Mouse (Mus musculus): ENCODE measurements at regions not wholly inside any gene's neighbourhood (a gene's known extent, or its start where the extent isn't known, plus 50 kb on each side); places are given as distances from the start of the nearest gene placed in this dataset.
"Not testable (repeated sequence)": the region's sequence is repeated elsewhere in the genome, so short reads cannot be mapped to it uniquely, and the experiment has no call there.

GRCm38 (mm10) chr7:116596914-116597313 lies 92.7 kb downstream of the Nucb2 start:
- no peak for DNase-seq (ENCODE audit: low spot score)

- no peak for DNase-seq (ENCODE audit: low spot score)
Observed at GRCm38 (mm10) chr7:116600340-116600739, 96.2 kb downstream of the Nucb2 start.

GRCm38 (mm10) chr7:116603167-116603839 lies 99.1 kb downstream of the Nucb2 start:
- no peak for DNase-seq (ENCODE audit: low spot score)

- DNase-seq (ENCODE audit: low spot score): no peak
Observed at GRCm38 (mm10) chr7:116603840-116604194, 99.6 kb downstream of the Nucb2 start.

- no peak for DNase-seq (ENCODE audit: low spot score)
Observed at GRCm38 (mm10) chr7:116606255-116606654, 102.1 kb downstream of the Nucb2 start.

- DNase-seq (ENCODE audit: low spot score): no peak
Observed at GRCm38 (mm10) chr7:116606751-116607483, 102.7 kb downstream of the Nucb2 start.

GRCm38 (mm10) chr7:116607628-116608225 lies 103.6 kb downstream of the Nucb2 start:
- no peak for DNase-seq (ENCODE audit: low spot score)

GRCm38 (mm10) chr7:116608350-116609085 lies 104.3 kb downstream of the Nucb2 start:
- DNase-seq (ENCODE audit: low spot score): peak; percentile 81

GRCm38 (mm10) chr7:116609406-116609805 lies 105.2 kb downstream of the Nucb2 start:
- no peak for DNase-seq (ENCODE audit: low spot score)

GRCm38 (mm10) chr7:116609906-116610305 lies 105.7 kb downstream of the Nucb2 start:
- DNase-seq (ENCODE audit: low spot score): no peak

- no peak for DNase-seq (ENCODE audit: low spot score)
Observed at GRCm38 (mm10) chr7:116615984-116616383, 111.8 kb downstream of the Nucb2 start.

GRCm38 (mm10) chr7:116619636-116620035 lies 115.5 kb downstream of the Nucb2 start:
- DNase-seq (ENCODE audit: low spot score): no peak

GRCm38 (mm10) chr7:116620381-116620780 lies 116.2 kb downstream of the Nucb2 start:
- DNase-seq (ENCODE audit: low spot score): peak; percentile 64

GRCm38 (mm10) chr7:116633210-116633609 lies 129.0 kb downstream of the Nucb2 start:
- no peak for DNase-seq (ENCODE audit: low spot score)

- DNase-seq (ENCODE audit: low spot score): peak; percentile 50
Observed at GRCm38 (mm10) chr7:116644902-116645650, 140.9 kb downstream of the Nucb2 start.

GRCm38 (mm10) chr7:116654466-116654865 lies 150.3 kb downstream of the Nucb2 start:
- no peak for DNase-seq (ENCODE audit: low spot score)

- not testable (repeated sequence) for DNase-seq (ENCODE audit: low spot score)
Observed at GRCm38 (mm10) chr7:116657040-116657439, 152.9 kb downstream of the Nucb2 start.

GRCm38 (mm10) chr7:116665581-116665980 lies 161.4 kb downstream of the Nucb2 start:
- no peak for DNase-seq (ENCODE audit: low spot score)

GRCm38 (mm10) chr7:116674199-116675019 lies 170.2 kb downstream of the Nucb2 start:
- DNase-seq (ENCODE audit: low spot score): no peak

GRCm38 (mm10) chr7:116676696-116677095 lies 172.5 kb downstream of the Nucb2 start:
- no peak for DNase-seq (ENCODE audit: low spot score)
